Mouse (Mus musculus): ENCODE measurements around the gene Inpp1.
A peak's percentile ranks its signal among the peaks of the same experiment; 100 is the strongest.

Inpp1 gene

GRCm38 (mm10) chr1:52792701-52793100 lies 24.8 kb downstream of the Inpp1 start:
- DNase-seq (ENCODE audit: low spot score) = no peak

GRCm38 (mm10) chr1:52787254-52787653 lies 30.2 kb downstream of the Inpp1 start:
- DNase-seq (ENCODE audit: low spot score) = no peak

- DNase-seq (ENCODE audit: low spot score) = no peak
Measured at GRCm38 (mm10) chr1:52765176-52766111, 52.0 kb downstream of the Inpp1 start.

GRCm38 (mm10) chr1:52763894-52764809 lies 53.3 kb downstream of the Inpp1 start:
- DNase-seq (ENCODE audit: low spot score) = no peak

GRCm38 (mm10) chr1:52758174-52758573 lies 59.3 kb downstream of the Inpp1 start:
- no peak for DNase-seq (ENCODE audit: low spot score)

- DNase-seq (ENCODE audit: low spot score) = no peak
Measured at GRCm38 (mm10) chr1:52754331-52754730, 63.2 kb downstream of the Inpp1 start.

- DNase-seq (ENCODE audit: low spot score) = no peak
Measured at GRCm38 (mm10) chr1:52753828-52754227, 63.7 kb downstream of the Inpp1 start.

GRCm38 (mm10) chr1:52752706-52753105 lies 64.8 kb downstream of the Inpp1 start:
- DNase-seq (ENCODE audit: low spot score) = no peak

GRCm38 (mm10) chr1:52751634-52752033 lies 65.9 kb downstream of the Inpp1 start:
- DNase-seq (ENCODE audit: low spot score) = no peak

- no peak for DNase-seq (ENCODE audit: low spot score)
Measured at GRCm38 (mm10) chr1:52749978-52750377, 67.5 kb downstream of the Inpp1 start.

- peak; percentile 53 for DNase-seq (ENCODE audit: low spot score)
Measured at GRCm38 (mm10) chr1:52748260-52748659, 69.2 kb downstream of the Inpp1 start.

- no peak for DNase-seq (ENCODE audit: low spot score)
Measured at GRCm38 (mm10) chr1:52742567-52742966, 74.9 kb downstream of the Inpp1 start.

All from ovary, postnatal 14 days (tissue).